Mouse (Mus musculus) ES-Bruce4 (cell line): ENCODE results near the gene Vldlr.

Source experiments
- CTCF ChIP-seq: IDR thresholded peaks from one replicate; pipeline ENCODE4 v1.8.1; 2011; ENCODE audit warnings: low read depth, low read length
- EP300 ChIP-seq: IDR thresholded peaks from 2 replicates; pipeline ENCODE4 v1.6.1; 2011; ENCODE audit warnings: low read depth, low read length; ENCODE audit not compliant: insufficient read depth
- POLR2A ChIP-seq: IDR thresholded peaks from one replicate; pipeline ENCODE4 v1.8.1; 2011; ENCODE audit warnings: low read length; ENCODE audit not compliant: insufficient read depth

DNA sequence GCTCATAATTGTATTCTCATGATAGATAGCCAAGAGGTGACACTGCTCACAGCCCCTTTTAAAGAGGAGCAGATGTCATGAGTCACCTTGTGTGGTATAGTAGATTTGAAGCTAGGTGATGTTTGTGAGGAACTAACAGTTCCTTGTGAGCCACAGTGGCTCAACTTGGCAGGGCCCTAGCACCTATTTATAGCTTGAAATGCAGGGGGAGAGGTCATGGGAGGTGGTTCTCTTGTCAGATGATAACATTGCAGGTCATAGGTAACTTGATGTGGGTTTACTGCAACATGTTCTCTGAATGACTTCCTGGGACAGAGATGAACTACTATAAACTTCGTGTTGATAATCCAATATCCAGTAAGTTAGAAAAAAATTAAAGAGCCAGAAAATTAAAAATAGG is 40.7 kb upstream of the Vldlr start:
- no peak for TF ChIP-seq EP300
- no peak for TF ChIP-seq CTCF
- no peak for TF ChIP-seq POLR2A
